Mouse (Mus musculus) forebrain, embryonic 16.5 days (tissue): ENCODE data around the gene 1700001K19Rik. TPM values are rescaled to one million over a fixed set of nuclear protein-coding genes. Genes with fewer than 3 reads are reported as not detected.
"Not testable (repeated sequence)": the region's sequence is repeated elsewhere in the genome, so short reads cannot be mapped to it uniquely, and the experiment has no call there.

Source experiments
- ATAC-seq: fragments of 200-750 bp; cut with Nextera tagmentation; 2 replicates; pipeline ENCODE4 v1.8.0; 2017; ENCODE audit warnings: mild to moderate bottlenecking, moderate library complexity
- H3K27ac ChIP-seq: fragments of 300-500 bp; sonication (generic); 2 replicates; pipeline ENCODE4 v1.5.1; 2014; ENCODE audit warnings: low read length, control low read depth
- H3K27me3 ChIP-seq: fragments of 300-500 bp; sonication (generic); replicated peaks from 2 replicates; pipeline ENCODE4 v1.6.1; 2014; ENCODE audit warnings: low read length; ENCODE audit not compliant: control insufficient read depth, insufficient read depth
- H3K36me3 ChIP-seq: fragments of 300-500 bp; sonication (generic); 2 replicates; pipeline ENCODE4 v1.6.1; 2014; ENCODE audit not compliant: control insufficient read depth, insufficient read depth
- H3K4me1 ChIP-seq: fragments of 300-500 bp; sonication (generic); replicated peaks from 2 replicates; pipeline ENCODE4 v1.6.1; 2014; ENCODE audit warnings: low read length; ENCODE audit not compliant: control insufficient read depth, insufficient read depth
- H3K4me2 ChIP-seq: fragments of 300-500 bp; sonication (generic); 2 replicates; pipeline ENCODE4 v1.6.1; 2014; ENCODE audit warnings: mild to moderate bottlenecking, low read length, control low read depth
- H3K4me3 ChIP-seq: fragments of 300-500 bp; sonication (generic); replicated peaks from 2 replicates; pipeline ENCODE4 v1.5.1; 2014; ENCODE audit warnings: mild to moderate bottlenecking, low read length, control low read depth
- H3K9ac ChIP-seq: fragments of 300-500 bp; sonication (generic); replicated peaks from 2 replicates; pipeline ENCODE4 v1.6.1; 2014; ENCODE audit warnings: low read depth, low read length, control low read depth
- H3K9me3 ChIP-seq: fragments of 300-500 bp; sonication (generic); 2 replicates; pipeline ENCODE4 v1.6.1; 2016; ENCODE audit warnings: low read length; ENCODE audit not compliant: control insufficient read depth
- WGBS: fragments of 180-500 bp; shearing (Covaris S2); extraction: QIAGEN DNeasy Blood & Tissue Kit; methylation state at CpG from one replicate; pipeline ENCODE4 v1.1.7; 2014; 5-methylcytosine and 5-hydroxymethylcytosine counted together
- polyA plus RNA-seq: library from polyadenylated mRNA; unstranded; fragments of >200 nt; fragmentation: Nextera tagmentation; extraction: Ambion mirVana; gene quantifications from 2 replicates; pipeline ENCODE4 v1.2.1, GENCODE M21; 2015

1700001K19Rik gene
- polyA plus RNA-seq, 1 experiment from 2014 or later = 0.23 TPM

- no peak for ATAC-seq
- H3K4me3 ChIP-seq = no peak overlapping the region
- no peak overlapping the region for H3K9ac ChIP-seq
- H3K27me3 ChIP-seq = 0 out of 2 replicates have a peak, but pooled peaks cover 2% of the 10 kb centered on the region
- H3K4me1 ChIP-seq = peaks cover 17% of the 10 kb centered on the region
- H3K36me3 ChIP-seq = peaks cover 4% of the 10 kb centered on the region
- no peak overlapping the region for H3K27ac ChIP-seq
- 88% methylated on average over 1 of the region's 1 CpGs for WGBS
- no peak overlapping the region for H3K4me2 ChIP-seq
- H3K9me3 ChIP-seq = no peaks in the 10 kb centered on the region
Measured at GRCm38 (mm10) chr12:110698080-110698479, 15.7 kb upstream of the 1700001K19Rik start.

GRCm38 (mm10) chr12:110697457-110697856, 15.0 kb upstream of the 1700001K19Rik start:
- H3K4me3 ChIP-seq = no peak overlapping the region
- H3K36me3 ChIP-seq = peaks cover 8% of the 10 kb centered on the region
- 73% methylated on average over 5 of the region's 5 CpGs for WGBS
- ATAC-seq = no peak
- no peak overlapping the region for H3K27ac ChIP-seq
- H3K27me3 ChIP-seq = 0 out of 2 replicates have a peak, but pooled peaks cover 2% of the 10 kb centered on the region
- H3K9me3 ChIP-seq = no peaks in the 10 kb centered on the region
- H3K9ac ChIP-seq = no peak overlapping the region
- H3K4me1 ChIP-seq = peaks cover 16% of the 10 kb centered on the region
- H3K4me2 ChIP-seq = no peak overlapping the region

DNA sequence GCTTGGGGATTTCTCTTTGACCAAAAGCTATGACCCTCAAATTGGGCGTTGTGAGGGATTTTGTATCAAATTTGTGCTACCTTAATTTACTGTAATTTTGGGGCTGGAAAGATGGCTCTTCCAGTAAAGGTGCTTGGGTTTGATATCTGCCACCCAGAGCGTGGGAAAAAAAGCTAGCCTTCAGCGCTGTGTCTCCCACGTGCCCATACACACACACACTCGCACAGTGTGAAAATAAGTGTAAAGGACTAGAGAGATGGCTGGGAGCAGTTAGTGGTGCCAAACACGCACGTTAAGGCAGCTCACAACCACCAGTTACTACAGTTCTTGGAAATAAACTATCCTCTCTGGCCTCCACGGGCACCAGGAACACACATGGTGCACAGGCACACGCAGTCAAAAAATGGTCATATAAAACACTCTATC, 14.6 kb upstream of the 1700001K19Rik start:
- 0 out of 2 replicates have a peak, but pooled peaks cover 2% of the 10 kb centered on the region for H3K27me3 ChIP-seq
- peaks cover 16% of the 10 kb centered on the region for H3K4me1 ChIP-seq
- no peak for ATAC-seq
- H3K36me3 ChIP-seq = peaks cover 10% of the 10 kb centered on the region
- WGBS = 43% methylated on average over 9 of the region's 9 CpGs
- peak overlapping the region; percentile 83 for H3K4me2 ChIP-seq
- H3K27ac ChIP-seq = peak overlapping the region; percentile 90; the same call in 1 of the 2 replicates
- no peaks in the 10 kb centered on the region for H3K9me3 ChIP-seq
- peak overlapping the region; percentile 99 for H3K4me3 ChIP-seq
- H3K9ac ChIP-seq = peak overlapping the region; percentile 91

DNA sequence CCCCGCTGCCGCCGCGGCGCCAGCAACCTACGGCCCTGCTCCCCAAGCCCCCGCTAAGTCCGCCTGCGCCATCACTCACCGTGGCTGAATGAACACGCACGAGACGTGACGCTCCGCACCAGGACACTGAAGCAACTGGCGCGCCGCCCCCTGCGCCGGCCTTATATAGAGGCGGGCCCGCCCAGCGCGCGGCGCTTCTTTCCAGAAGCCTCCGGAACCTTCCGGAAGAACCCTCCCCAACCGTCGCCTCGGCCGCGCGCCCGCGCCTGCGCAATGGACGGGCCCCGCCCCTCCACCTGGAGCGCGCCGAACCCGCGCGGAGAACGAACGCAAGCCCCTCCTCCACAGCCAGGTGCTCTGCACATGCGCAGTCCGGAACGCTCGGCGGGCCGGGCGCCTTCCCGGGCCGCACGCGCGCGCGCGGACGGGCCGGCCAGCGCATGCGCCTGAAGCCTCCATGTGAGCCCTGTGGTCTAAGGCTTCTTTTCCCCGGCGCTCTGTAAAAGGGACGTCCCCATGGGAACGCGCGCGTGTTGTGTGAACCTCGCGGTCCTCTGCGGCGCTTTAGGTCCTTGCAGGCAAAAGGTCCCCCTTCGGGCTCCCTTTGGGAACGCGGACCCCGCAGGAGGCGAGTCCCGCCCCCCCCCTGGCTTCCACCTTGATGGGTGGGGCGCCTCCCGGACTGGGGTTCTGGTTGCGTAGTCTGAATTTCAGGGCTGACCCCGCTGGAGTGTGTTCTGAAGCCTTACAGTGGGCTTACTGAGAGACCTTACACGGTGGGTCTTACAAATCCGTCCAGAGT, 14.0 kb upstream of the 1700001K19Rik start:
- Histone ChIP-seq H3K36me3 (peaks cover 10% of the 10 kb centered on the region), H3K27me3 (0 out of 2 replicates have a peak, but pooled peaks cover 2% of the 10 kb centered on the region), H3K4me1 (peaks cover 16% of the 10 kb centered on the region), H3K9me3 (no peaks in the 10 kb centered on the region), H3K9ac (peak overlapping the region; percentile 99), H3K4me3 (peak overlapping the region; percentile 99), H3K27ac (peak overlapping the region; percentile 98), H3K4me2 (peak overlapping the region; percentile 83)
- WGBS = under 1% methylated on average over 86 of the region's 89 CpGs
- ATAC-seq = peak; percentile 95

DNA sequence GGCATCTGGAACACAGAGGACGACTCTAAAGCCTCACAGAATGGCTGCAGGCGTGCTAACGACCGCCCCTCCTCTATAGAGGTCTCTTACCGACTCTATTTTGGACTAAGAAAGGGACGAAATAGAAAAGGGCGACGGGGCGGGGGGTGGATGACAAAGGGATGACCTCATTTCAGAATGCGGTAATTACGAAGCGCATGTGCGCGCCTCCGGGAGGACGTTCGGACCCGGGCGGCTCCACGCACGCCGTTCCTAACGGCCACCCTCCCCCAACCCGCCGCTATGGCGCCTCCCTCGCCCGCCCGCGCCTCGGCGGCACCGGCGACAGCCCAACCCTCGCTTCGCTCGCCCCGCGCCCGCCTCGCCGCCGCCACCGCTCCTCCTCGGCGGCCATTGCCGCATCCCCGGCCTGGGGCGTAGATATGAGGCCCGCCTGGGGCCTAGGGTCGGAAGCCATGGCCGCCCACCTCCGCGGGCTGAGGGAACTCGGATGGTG, 13.3 kb upstream of the 1700001K19Rik start:
- WGBS = under 1% methylated on average over 55 of the region's 55 CpGs
- peaks cover 10% of the 10 kb centered on the region for H3K36me3 ChIP-seq
- H3K9ac ChIP-seq = peak overlapping the region; percentile 99
- ATAC-seq = no peak; the same call in none of the 2 replicates
- no peaks in the 10 kb centered on the region for H3K9me3 ChIP-seq
- peak overlapping the region; percentile 98 for H3K27ac ChIP-seq
- H3K4me1 ChIP-seq = peaks cover 16% of the 10 kb centered on the region
- peak overlapping the region; percentile 52 for H3K4me2 ChIP-seq
- H3K27me3 ChIP-seq = 0 out of 2 replicates have a peak, but pooled peaks cover 2% of the 10 kb centered on the region
- H3K4me3 ChIP-seq = peak overlapping the region; percentile 99

GRCm38 (mm10) chr12:110693378-110693777, 11.0 kb upstream of the 1700001K19Rik start:
- Histone ChIP-seq H3K36me3 (peaks cover 19% of the 10 kb centered on the region), H3K4me1 (peaks cover 16% of the 10 kb centered on the region)
- not testable (repeated sequence) for H3K9ac ChIP-seq, H3K4me2 ChIP-seq, H3K4me3 ChIP-seq, H3K27me3 ChIP-seq, H3K27ac ChIP-seq, ATAC-seq, H3K9me3 ChIP-seq
- WGBS = 55% methylated on average over 5 of the region's 5 CpGs

DNA sequence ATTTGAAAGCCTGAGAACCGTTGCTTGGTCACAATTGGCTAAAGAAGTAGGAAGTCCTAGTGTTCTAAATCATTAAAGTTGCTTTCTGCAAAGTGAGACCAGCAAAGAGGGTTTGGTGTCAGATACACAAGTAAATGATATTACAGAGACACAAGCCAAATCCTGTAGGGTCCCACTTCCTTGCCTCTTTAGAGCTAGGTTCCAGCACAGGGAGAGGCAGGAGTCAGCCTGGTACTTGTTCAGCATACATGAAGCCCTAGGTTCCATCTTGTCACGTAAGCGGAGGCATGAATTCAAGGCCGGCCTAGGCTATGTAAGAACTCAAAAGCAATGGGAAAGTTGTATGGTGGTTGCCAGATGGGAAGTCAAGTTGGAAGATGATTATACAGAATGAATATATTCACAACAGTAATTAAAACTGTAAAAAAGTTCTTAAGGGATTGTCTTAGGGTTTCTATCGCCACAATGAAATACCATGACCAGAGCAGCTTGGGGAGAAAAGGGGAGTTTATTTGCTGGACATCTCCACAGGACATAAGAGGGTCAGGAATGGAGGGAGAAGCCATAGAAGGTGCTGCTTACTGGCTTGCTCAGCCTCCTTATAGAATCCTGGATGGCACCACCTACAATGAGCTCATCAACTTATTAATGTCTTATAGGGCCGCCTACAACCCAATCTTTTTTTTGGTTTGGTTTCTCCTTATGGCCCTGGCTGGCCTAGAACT, 7.7 kb upstream of the 1700001K19Rik start:
- Histone ChIP-seq H3K9me3 (no peaks in the 10 kb centered on the region), H3K9ac (no peak overlapping the region), H3K27me3 (no peaks in the 10 kb centered on the region), H3K27ac (no peak overlapping the region), H3K36me3 (peaks cover 23% of the 10 kb centered on the region), H3K4me3 (no peak overlapping the region), H3K4me1 (peaks cover 15% of the 10 kb centered on the region), H3K4me2 (no peak overlapping the region)
- 86% methylated on average over 6 of the region's 6 CpGs for WGBS
- ATAC-seq = no peak

DNA sequence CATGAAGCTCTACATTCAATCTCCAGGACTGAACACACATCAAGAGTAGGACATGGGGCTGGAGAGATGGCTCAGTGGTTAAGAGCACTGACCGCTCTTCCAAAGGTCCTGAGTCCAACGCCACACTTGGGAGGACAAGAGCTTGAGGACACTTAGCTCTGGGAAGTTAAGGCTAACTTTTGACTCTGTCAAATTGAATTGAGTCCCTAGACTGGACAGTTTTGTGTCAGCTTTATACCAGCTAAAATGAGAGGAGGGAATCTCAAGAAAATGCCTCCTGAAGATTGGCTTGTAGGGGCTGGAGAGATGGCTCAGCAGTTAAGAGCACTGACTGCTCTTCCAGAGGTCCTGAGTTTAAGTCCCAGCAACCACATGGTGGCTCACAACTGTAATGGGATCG, 6.5 kb upstream of the 1700001K19Rik start:
- peaks cover 19% of the 10 kb centered on the region for H3K36me3 ChIP-seq
- H3K4me2 ChIP-seq, H3K4me3 ChIP-seq, H3K4me1 ChIP-seq, H3K9me3 ChIP-seq, ATAC-seq, H3K9ac ChIP-seq, H3K27ac ChIP-seq, H3K27me3 ChIP-seq: not testable (repeated sequence)
- 93% methylated on average over 3 of the region's 3 CpGs for WGBS
